Mouse (Mus musculus) lung, embryonic 15.5 days (tissue): ENCODE results near the gene Eml4. TPM values are rescaled to one million over a fixed set of nuclear protein-coding genes. Genes with fewer than 3 reads are reported as not detected.

Experiments used
- ATAC-seq: fragments of 200-750 bp; cut with Nextera tagmentation; 2 replicates; pipeline ENCODE4 v1.8.0; 2017; ENCODE audit warnings: moderate number of reproducible peaks, borderline replicate concordance; ENCODE audit not compliant: low FRiP score, low TSS enrichment; ENCODE audit errors: extremely low read depth
- H3K27ac ChIP-seq: fragments of 300-500 bp; sonication (generic); 2 replicates; pipeline ENCODE4 v1.5.1; 2015; ENCODE audit warnings: moderate library complexity, mild to moderate bottlenecking, inconsistent platforms
- H3K27me3 ChIP-seq: fragments of 300-500 bp; sonication (generic); 2 replicates; pipeline ENCODE4 v1.6.1; 2015; ENCODE audit warnings: inconsistent platforms
- H3K36me3 ChIP-seq: fragments of 300-500 bp; sonication (generic); 2 replicates; pipeline ENCODE4 v1.6.1; 2015; ENCODE audit warnings: inconsistent platforms
- H3K4me1 ChIP-seq: fragments of 300-500 bp; sonication (generic); 2 replicates; pipeline ENCODE4 v1.6.1; 2015; ENCODE audit warnings: inconsistent platforms
- H3K4me2 ChIP-seq: fragments of 300-500 bp; sonication (generic); 2 replicates; pipeline ENCODE4 v1.6.1; 2015; ENCODE audit warnings: inconsistent platforms, mild to moderate bottlenecking, moderate library complexity
- H3K4me3 ChIP-seq: fragments of 300-500 bp; sonication (generic); 2 replicates; pipeline ENCODE4 v1.5.1; 2015; ENCODE audit warnings: mild to moderate bottlenecking, inconsistent platforms
- H3K9ac ChIP-seq: fragments of 300-500 bp; sonication (generic); 2 replicates; pipeline ENCODE4 v1.6.1; 2015; ENCODE audit warnings: inconsistent platforms
- H3K9me3 ChIP-seq: fragments of 300-500 bp; sonication (generic); 2 replicates; pipeline ENCODE4 v1.6.1; 2016; ENCODE audit warnings: inconsistent platforms
- WGBS: fragments of 180-500 bp; shearing (Covaris S2); methylation state at CpG from one replicate; pipeline ENCODE4 v1.1.7; 2015; 5-methylcytosine and 5-hydroxymethylcytosine counted together
- polyA plus RNA-seq: library from polyadenylated mRNA; unstranded; fragments of >200 nt; fragmentation: Nextera tagmentation; extraction: Ambion mirVana; gene quantifications from 2 replicates; pipeline ENCODE4 v1.2.1, GENCODE M21; 2015

The Eml4 gene
- polyA plus RNA-seq, 1 experiment from 2014 or later: 33.8 TPM

DNA sequence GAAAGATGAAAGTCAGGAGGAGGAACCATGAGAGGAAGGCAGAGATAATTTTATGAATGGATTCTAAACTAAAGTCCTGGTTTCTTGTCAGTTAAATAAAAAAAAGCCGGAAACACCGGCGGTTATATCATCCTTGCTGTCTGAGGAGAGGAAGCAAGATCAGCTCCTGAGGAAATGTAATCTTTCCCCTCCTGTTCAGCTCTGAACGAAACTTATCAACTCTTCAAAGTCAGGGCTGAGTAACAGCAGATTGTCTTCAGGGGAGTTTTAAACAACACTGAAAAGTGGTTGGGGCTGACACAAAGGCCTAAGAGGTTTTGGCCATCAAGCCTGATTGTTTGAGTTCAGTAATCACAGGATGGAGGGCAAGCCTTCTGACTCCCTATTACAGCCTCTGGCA is 35.3 kb upstream of the Eml4 start:
- Histone ChIP-seq H3K36me3 (no peaks in the 10 kb centered on the region), H3K27me3 (no peaks in the 10 kb centered on the region), H3K9ac (no peak overlapping the region), H3K4me3 (no peak overlapping the region), H3K4me1 (peaks cover 30% of the 10 kb centered on the region), H3K9me3 (no peaks in the 10 kb centered on the region), H3K4me2 (no peak overlapping the region), H3K27ac (peak overlapping the region; percentile 42; the same call in 1 of the 2 replicates)
- ATAC-seq: no peak
- 34% methylated on average over 4 of the region's 4 CpGs for WGBS

DNA sequence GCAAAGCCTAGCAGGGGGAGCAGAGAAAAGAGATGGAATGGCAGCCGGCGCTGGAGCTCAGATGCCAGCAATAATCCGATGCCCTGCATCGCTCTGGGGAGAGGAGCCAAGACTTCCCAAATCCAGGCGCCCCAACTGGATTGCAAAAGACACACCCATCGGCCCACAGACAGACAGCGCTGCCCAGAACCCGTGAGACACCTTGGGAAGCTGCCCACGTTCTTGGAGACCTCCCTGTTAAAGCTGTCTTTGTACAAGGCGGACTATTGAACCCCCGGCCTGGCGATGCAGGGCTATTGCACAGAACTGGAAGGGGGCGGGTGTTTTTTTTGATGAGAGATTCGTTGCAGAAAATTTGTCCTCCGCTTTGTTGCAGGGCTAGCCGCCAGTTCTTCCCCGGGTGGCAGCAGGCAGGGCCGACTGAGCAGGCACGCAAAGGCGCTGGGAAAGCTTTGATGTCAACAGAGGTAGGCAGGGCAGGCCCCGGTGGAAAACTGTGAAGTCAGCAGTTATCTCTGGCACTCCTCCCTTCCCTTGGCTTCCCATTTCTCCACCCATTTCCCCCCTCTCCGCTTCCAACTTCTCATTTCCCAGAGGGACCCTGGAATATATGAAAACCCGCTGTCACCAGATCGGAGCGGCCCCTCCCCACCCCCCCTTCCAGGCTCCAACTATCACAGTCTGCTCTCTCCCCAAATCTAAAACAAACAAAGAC is 28.0 kb upstream of the Eml4 start:
- peak; percentile 73; the same call in 1 of the 2 replicates for ATAC-seq
- H3K36me3 ChIP-seq: no peaks in the 10 kb centered on the region

DNA sequence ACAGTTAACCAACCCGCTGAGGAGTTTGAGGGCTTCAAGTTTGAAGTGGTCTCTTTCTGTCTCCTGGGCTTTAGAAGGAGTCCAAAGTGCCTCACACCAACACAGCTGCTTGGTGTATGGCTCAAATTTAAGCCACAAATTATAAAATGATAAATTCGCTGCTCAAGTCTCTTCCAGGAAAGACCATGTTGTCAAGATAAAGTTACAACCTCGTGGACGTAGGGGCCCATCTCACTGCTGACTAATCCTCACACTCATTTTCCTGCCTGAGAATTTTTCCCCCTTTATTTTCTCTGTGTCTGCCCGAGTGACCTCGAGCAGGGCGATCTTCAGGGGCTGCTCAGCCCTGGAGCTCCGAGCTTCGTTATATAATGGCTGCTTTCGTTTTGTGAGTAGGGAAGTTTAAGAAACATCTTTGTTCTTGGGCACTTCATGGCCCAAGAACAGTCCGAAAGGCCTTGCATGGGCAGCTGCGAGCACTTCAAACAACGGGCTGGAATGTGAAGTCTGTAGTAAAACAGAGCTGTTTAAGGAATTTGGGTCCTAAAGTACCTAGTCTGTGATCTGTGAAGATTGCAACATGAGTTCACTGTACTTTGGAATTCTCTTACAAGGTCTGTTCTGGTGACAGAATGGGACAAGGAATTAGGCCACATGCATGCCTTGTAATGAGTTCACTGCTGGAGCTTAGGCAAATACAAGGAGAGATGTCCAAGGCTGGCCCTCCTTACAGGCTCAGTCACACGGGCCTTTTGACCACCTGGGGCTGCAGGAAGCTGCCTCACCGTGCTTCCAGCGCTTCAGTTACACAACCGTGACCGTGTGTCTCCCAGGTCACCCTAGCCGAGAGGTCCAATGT is 27.1 kb upstream of the Eml4 start:
- Histone ChIP-seq H3K4me3 (peak overlapping the region; percentile 8; the same call in 1 of the 2 replicates), H3K9ac (no peak overlapping the region), H3K4me1 (peaks cover 31% of the 10 kb centered on the region), H3K27me3 (no peaks in the 10 kb centered on the region), H3K27ac (peak overlapping the region; percentile 89), H3K4me2 (peak overlapping the region; percentile 57), H3K36me3 (no peaks in the 10 kb centered on the region), H3K9me3 (no peaks in the 10 kb centered on the region)
- peak; percentile 61 for ATAC-seq
- whole genome bisulfite sequencing: 35% methylated on average over 19 of the region's 19 CpGs

More for the DNA sequence above, 28.0 kb upstream of the Eml4 start:
- 9% methylated on average over 25 of the region's 25 CpGs for whole genome bisulfite sequencing
- Histone ChIP-seq H3K4me1 (peaks cover 32% of the 10 kb centered on the region), H3K27me3 (no peaks in the 10 kb centered on the region), H3K9ac (0 out of 2 replicates have a peak overlapping the region, but pooled peaks have one; percentile 14), H3K4me3 (peak overlapping the region; percentile 19), H3K4me2 (peak overlapping the region; percentile 57), H3K9me3 (no peaks in the 10 kb centered on the region), H3K27ac (peak overlapping the region; percentile 89)

DNA sequence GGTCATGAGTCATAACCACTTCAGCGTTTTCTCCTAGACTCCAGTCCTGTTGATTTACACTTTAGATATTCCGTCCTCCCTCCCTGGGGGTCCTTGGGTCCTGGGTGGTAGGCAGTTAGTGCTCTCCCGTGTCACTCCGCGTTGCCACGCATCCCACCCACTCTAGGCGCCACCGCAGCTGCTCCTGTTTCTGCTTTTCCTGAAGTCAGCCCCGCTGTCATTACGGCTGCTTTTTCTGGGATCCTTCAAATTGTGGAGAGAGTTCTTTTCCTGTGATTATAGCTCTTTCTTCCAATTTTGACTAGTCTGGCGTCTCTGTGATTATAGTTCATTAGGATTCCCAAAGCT is 26.5 kb upstream of the Eml4 start:
- ATAC-seq: no peak
- Histone ChIP-seq H3K4me2 (peak overlapping the region; percentile 57; the same call in 1 of the 2 replicates), H3K9ac (no peak overlapping the region), H3K9me3 (no peaks in the 10 kb centered on the region), H3K4me3 (no peak overlapping the region), H3K36me3 (no peaks in the 10 kb centered on the region), H3K4me1 (peaks cover 35% of the 10 kb centered on the region), H3K27ac (peak overlapping the region; percentile 89), H3K27me3 (no peaks in the 10 kb centered on the region)
- 72% methylated on average over 11 of the region's 11 CpGs for WGBS

DNA sequence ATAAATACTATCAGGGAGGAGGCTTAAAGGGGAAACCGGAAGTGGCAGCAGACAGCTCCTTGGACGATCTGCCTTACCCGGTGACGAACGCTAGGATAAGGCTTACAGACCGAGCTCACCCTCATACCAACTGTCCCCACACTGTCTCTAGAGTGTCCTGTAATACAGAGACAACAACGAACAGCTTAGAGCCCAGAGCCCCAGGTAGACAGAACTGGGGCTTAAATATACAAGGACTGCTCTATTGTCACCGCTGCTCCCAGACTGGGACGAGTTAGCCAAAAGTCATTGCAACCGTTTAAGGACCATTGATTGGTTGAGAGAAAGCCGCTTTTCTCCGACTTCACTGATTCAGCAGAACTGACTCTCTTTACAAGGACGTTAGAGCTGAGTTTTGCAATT is 15.5 kb upstream of the Eml4 start:
- no peaks in the 10 kb centered on the region for H3K9me3 ChIP-seq
- no peak overlapping the region for H3K4me3 ChIP-seq
- peak overlapping the region; percentile 41 for H3K4me2 ChIP-seq
- H3K4me1 ChIP-seq: peaks cover 16% of the 10 kb centered on the region
- no peak overlapping the region for H3K27ac ChIP-seq
- H3K9ac ChIP-seq: no peak overlapping the region
- no peaks in the 10 kb centered on the region for H3K36me3 ChIP-seq
- ATAC-seq: no peak
- 26% methylated on average over 13 of the region's 13 CpGs for WGBS
- H3K27me3 ChIP-seq: no peaks in the 10 kb centered on the region

DNA sequence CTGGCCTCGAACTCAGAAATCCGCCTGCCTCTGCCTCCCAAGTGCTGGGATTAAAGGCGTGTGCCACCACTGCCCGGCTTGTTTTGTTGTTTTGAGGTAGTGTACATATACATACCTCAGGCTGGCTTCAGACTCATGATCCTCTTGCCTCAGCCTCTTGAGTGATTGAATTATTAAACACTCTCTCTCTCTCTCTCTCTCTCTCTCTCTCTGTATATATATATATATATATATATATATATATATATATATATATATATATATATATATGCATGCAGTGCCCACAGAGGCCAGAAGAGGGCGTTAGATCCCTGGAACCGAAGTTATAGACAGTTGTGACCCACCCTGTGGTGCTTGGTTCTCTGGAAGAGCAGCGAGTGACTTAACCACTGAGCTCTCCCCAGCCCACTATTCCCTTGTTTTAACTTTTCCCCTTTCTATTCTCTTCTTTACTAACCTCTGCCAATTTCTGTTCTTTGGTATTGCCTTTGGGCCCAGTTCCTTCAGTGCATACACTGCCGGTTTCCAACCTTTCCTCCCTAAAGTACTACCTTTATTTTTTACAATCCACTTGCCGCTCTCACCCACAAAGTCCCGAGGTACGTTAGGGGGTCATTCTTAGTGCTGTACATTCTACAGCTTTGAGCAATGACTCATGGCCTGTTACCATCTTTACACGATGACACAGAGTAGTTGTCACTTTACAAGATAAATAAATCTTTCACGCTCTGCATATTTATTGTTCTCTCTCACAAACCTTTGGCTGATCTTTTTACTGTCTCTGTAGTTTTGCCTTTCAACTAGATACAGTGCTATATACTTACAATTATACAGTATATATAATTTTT is 13.5 kb upstream of the Eml4 start:
- WGBS: 61% methylated on average over 13 of the region's 13 CpGs
- Histone ChIP-seq H3K4me1 (peaks cover 20% of the 10 kb centered on the region), H3K27me3 (no peaks in the 10 kb centered on the region), H3K36me3 (no peaks in the 10 kb centered on the region), H3K4me3 (no peak overlapping the region), H3K27ac (no peak overlapping the region), H3K9ac (no peak overlapping the region), H3K4me2 (no peak overlapping the region), H3K9me3 (no peaks in the 10 kb centered on the region)
- ATAC-seq: no peak

DNA sequence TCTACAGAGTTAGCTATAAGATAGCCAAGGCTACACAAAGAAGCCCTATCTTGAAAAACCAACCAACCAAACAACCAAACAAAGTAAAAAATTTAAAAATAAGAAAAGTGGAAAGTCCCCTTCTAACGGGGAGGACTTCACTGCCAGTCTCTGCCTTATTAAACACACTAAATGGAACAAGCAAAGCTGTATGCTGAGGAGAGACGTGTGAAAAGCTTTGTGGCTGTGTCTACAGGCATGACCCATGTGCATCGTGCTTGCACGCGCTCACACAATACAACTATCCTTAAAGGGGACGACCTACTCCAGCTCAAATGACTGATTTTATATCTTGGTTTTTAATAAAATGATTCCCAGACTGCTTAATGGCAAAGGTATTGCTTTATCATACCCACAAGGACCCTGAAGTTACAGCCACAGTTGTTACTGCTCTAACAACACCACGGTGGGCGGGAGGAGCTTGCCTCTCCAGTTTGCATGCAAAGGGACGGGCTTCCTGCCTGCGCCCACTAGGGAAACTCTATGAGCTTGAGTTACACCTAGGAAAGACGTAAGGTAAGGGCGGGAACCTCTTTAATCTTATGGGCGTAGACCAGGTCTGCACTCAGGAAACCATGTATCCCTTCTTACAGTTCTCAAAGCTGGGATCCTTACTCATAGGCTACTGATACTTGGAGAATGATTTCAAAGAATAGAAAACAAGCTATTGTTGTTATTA is 11.2 kb upstream of the Eml4 start:
- Histone ChIP-seq H3K27ac (no peak overlapping the region), H3K4me3 (no peak overlapping the region), H3K9ac (no peak overlapping the region), H3K4me2 (no peak overlapping the region), H3K4me1 (peaks cover 20% of the 10 kb centered on the region), H3K9me3 (no peaks in the 10 kb centered on the region), H3K36me3 (no peaks in the 10 kb centered on the region), H3K27me3 (no peaks in the 10 kb centered on the region)
- 71% methylated on average over 13 of the region's 13 CpGs for WGBS
- no peak for ATAC-seq

DNA sequence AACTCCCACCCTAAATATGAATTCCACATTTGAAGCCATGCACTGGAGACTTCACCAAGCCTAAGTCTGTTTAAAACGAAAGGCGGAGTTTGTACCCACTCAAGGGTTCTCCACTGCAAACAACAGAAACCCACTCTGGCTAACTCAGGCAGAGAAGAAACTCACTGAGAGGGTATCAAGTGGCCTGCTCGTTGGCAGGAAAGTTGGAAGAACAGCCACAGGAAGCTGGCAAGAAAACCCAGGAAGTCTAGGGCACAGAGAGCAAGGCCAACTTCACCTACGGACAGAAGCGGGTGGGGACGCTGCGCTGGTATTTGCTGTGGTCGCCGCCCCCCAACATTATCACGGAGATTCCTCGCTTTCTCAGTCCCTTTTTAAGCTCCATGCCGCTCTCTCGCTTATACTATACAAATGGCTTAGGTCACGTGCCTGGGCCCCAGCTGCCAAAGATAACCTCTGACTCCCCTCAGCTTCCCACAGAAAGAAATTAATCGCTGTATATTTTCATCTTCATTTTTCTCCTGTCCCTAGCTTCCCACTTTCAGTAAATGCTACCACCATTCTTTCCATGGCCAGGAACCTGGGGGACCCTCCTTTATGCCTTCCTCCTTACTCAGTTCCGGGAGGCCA is 9.7 kb upstream of the Eml4 start:
- no peaks in the 10 kb centered on the region for H3K9me3 ChIP-seq
- 26% methylated on average over 16 of the region's 16 CpGs for WGBS
- no peak overlapping the region for H3K9ac ChIP-seq
- no peak overlapping the region for H3K4me3 ChIP-seq
- H3K36me3 ChIP-seq: no peaks in the 10 kb centered on the region
- H3K4me1 ChIP-seq: peaks cover 14% of the 10 kb centered on the region
- H3K27me3 ChIP-seq: no peaks in the 10 kb centered on the region
- peak; percentile 72; the same call in 1 of the 2 replicates for ATAC-seq
- peak overlapping the region; percentile 16; the same call in 1 of the 2 replicates for H3K4me2 ChIP-seq
- peak overlapping the region; percentile 78 for H3K27ac ChIP-seq

DNA sequence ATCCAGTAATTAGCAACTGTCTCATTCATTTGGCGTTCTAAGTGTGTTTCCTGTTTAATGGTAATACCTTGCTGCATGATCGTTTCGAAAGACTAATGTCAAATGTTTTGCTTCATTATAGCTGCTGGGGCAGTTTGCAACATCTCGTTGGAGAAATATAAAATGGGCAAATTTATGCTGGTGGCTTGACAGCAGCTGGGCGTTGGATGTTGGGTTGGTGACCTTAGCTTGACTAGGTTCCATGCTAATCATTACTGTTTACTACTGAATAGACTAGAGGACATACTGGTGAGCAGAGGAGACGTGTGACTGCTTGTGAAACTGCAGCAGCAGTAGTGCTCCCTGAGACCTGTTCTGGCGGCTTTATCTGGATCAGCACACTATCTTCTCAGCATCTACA is 6.5 kb upstream of the Eml4 start:
- Histone ChIP-seq H3K4me3 (no peak overlapping the region), H3K4me1 (peaks cover 17% of the 10 kb centered on the region), H3K27ac (no peak overlapping the region), H3K36me3 (no peaks in the 10 kb centered on the region), H3K27me3 (no peaks in the 10 kb centered on the region), H3K9ac (no peak overlapping the region), H3K4me2 (no peak overlapping the region), H3K9me3 (no peaks in the 10 kb centered on the region)
- WGBS: 65% methylated on average over 7 of the region's 7 CpGs
- no peak for ATAC-seq

DNA sequence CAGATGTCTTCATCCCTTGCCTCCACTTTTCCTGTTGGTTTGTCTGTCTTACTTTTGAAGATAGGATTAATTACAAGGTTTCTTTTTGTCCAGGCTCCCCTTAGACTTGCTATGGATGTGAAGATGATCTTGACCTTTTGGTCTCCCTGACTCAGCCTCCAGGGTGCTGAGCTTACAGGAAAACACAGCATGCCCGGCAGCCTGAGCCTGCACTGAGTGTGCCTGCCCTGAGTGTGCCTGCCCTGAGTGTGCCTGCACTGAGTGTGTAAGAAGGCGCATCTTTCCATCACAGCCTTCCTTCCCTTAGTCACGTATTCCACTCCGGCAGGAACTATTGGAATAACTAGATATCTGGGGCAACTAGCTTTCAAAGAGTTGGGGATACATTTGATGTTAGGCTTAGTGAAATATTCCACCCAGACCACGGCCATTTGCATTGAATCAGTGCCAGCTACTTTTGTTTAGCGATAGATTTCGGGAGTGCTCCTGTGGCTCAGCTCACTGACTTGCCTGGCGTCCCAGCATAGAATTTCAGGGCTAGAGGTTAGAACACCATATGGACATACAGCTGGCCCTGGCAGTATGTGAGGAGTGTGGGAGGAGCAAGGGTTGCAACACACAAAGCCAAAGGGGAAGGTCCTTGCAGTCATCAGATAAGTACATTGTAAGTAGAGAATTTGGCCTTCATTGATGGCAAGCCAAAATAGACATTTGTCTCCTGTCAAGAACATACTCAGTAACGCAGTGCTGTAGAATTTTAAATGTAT is 2.5 kb upstream of the Eml4 start:
- H3K9ac ChIP-seq: no peak overlapping the region
- no peak overlapping the region for H3K4me3 ChIP-seq
- no peaks in the 10 kb centered on the region for H3K36me3 ChIP-seq
- no peak overlapping the region; the same call in 1 of the 2 replicates for H3K27ac ChIP-seq
- ATAC-seq: no peak
- WGBS: 71% methylated on average over 9 of the region's 9 CpGs
- peaks cover 20% of the 10 kb centered on the region for H3K4me1 ChIP-seq
- no peak overlapping the region for H3K4me2 ChIP-seq
- no peaks in the 10 kb centered on the region for H3K9me3 ChIP-seq
- no peaks in the 10 kb centered on the region for H3K27me3 ChIP-seq
